8 mouse cellular contexts compared by ENCODE assay signal in the genomic region with DNA sequence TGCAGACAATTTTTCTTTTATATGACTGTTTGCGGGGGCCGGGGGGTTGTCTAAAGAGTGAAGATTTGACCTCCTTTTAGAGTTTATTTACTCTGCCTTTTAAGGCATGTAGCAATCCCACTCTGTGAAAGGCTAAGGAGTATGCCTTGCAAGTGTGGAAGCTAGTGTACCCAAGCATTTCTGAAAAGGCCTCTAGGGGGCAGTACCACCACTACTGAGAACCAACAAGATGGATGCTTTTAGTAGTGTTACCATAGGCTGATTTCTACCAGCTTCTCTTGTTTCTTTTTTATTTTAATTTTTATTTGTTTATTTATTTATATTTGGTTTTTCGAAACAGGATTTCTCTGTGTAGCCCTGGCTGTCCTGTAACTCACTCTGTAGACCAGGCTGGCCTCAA.
A peak's percentile ranks its signal among the peaks of the same experiment; 100 is the strongest.
DNase-seq lines count a peak whose midpoint lies in the region; ATAC-seq lines count a peak whose summit lies in the region.

No protein-coding gene starts in this region.

- DNase-seq in frontal cortex, postnatal 10 days (ENCODE audit: low spot score in 2 of 2) = no peak
- DNase-seq in right cerebral cortex, postnatal 14 days = peak; percentile 12
- no peak for DNase-seq in right cerebral cortex, adult 18-20 months
- peak; percentile 64 to 68 for DNase-seq in cerebellum, postnatal 10 days
- DNase-seq in kidney, postnatal 4 days = peak; percentile 53 to 67
- DNase-seq in skeletal muscle tissue, adult 2 months (ENCODE audit: low read depth, low spot score) = peak; percentile 8
- no peak for DNase-seq in gastrocnemius, adult 8-10 months (ENCODE audit: low spot score in 2 of 2)

- 0 out of 2 replicates have a peak, but pooled peaks have one; percentile 52 for ATAC-seq in frontal cortex, adult (ENCODE audit: low TSS enrichment)

Comparison
In these comparisons a context has a peak if more than half of its experiments do, and no peak if none do; other contexts are left out.
1. DNase-seq: peak in right cerebral cortex, postnatal 14 days (single experiment), cerebellum, postnatal 10 days (2 of 2), kidney, postnatal 4 days (2 of 2) and skeletal muscle tissue, adult 2 months (single experiment); none in frontal cortex, postnatal 10 days (0 of 2), right cerebral cortex, adult 18-20 months (single experiment) and gastrocnemius, adult 8-10 months (0 of 2).